Mouse (Mus musculus) inflammation-experienced regulatory T-cells (primary cell): Measurements from ENCODE around the gene 4933400A11Rik. TPM values are rescaled to one million over a fixed set of nuclear protein-coding genes. Genes with fewer than 3 reads are reported as not detected.

Experiments
- polyA plus RNA-seq, 2 experiments: library from polyadenylated mRNA; unstranded; fragments of 100-300 nt; shearing (Covaris generic); gene quantifications; one replicate each; pipeline ENCODE4 v1.2.1; 2017

The 4933400A11Rik gene
- polyA plus RNA-seq, result not detected

DNA sequence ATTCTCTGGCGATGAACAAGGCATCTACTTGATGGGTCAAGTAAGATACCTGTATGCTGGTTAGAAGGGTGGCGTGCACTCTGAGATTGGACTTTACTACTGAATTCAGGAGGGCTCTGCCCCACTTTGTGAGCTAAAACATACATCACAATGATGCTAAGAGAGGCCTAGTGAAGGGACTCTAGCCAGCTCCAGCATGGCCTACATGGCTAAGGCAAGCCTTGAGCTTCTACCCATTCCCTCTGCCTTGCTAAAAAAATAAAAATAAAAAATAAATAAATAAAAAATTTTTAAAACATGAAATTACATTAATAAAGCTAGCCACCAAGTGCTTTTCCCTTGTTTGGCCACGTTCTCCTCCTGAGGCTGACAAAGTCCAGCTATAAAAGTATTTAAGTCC lies at the start of gene 4933400A11Rik:
Gene 4933400A11Rik (minus strand): TSS at position 101 of the 400 bp plus-strand sequence.

Other genes starting within 250 kb of the 4933400A11Rik start
- gene Mid1, start 94.4 kb downstream of the 4933400A11Rik start, polyA plus RNA-seq, result 10 to 100 TPM in 1 of 2 experiments, 1 to 10 TPM in 1; 3.9 to 15.8 TPM
- gene Gm21887, start 230.0 kb upstream of the 4933400A11Rik start, polyA plus RNA-seq, result 100 to 1,000 TPM; 147 to 244 TPM